Mouse (Mus musculus): Measurements from ENCODE around the gene Gm10718. TPM values are rescaled to one million over a fixed set of nuclear protein-coding genes. Genes with fewer than 3 reads are reported as not detected.
"Not testable (repeated sequence)": the region's sequence is repeated elsewhere in the genome, so short reads cannot be mapped to it uniquely, and the experiment has no call there.

Gm10718 gene
- polyA plus RNA-seq, 1 experiment, result not detected

- not testable (repeated sequence) for H3K4me3 ChIP-seq (ENCODE audit: insufficient read depth, low read depth, low read length); H3K4me1 ChIP-seq (ENCODE audit: control insufficient read depth, insufficient read depth, insufficient read length, low read length); H3K27ac ChIP-seq (replicated peaks; ENCODE audit: low read depth, low read length)
Observed at GRCm38 (mm10) chr9:3019835-3020727, 3.3 kb upstream of the Gm10718 start.

GRCm38 (mm10) chr9:3022316-3023008 is 885 bp upstream of the Gm10718 start:
- not testable (repeated sequence) for H3K4me1 ChIP-seq (ENCODE audit: control insufficient read depth, insufficient read depth, insufficient read length, low read length); H3K4me3 ChIP-seq (ENCODE audit: insufficient read depth, low read depth, low read length); H3K27ac ChIP-seq (replicated peaks; ENCODE audit: low read depth, low read length)

GRCm38 (mm10) chr9:3023985-3024648 is 770 bp downstream of the Gm10718 start:
- H3K4me3 ChIP-seq (ENCODE audit: insufficient read depth, low read depth, low read length); H3K4me1 ChIP-seq (ENCODE audit: control insufficient read depth, insufficient read depth, insufficient read length, low read length); H3K27ac ChIP-seq (replicated peaks; ENCODE audit: low read depth, low read length): not testable (repeated sequence)

- not testable (repeated sequence) for H3K4me3 ChIP-seq (ENCODE audit: insufficient read depth, low read depth, low read length); H3K4me1 ChIP-seq (ENCODE audit: control insufficient read depth, insufficient read depth, insufficient read length, low read length); H3K27ac ChIP-seq (replicated peaks; ENCODE audit: low read depth, low read length)
Observed at GRCm38 (mm10) chr9:3024912-3025467, 1.6 kb downstream of the Gm10718 start, which contains the start of gene Gm10717. Gene Gm10717 (plus strand): TSS chr9:3025417.

- not testable (repeated sequence) for H3K4me3 ChIP-seq (ENCODE audit: insufficient read depth, low read depth, low read length); H3K4me1 ChIP-seq (ENCODE audit: control insufficient read depth, insufficient read depth, insufficient read length, low read length); H3K27ac ChIP-seq (replicated peaks; ENCODE audit: low read depth, low read length)
Observed at GRCm38 (mm10) chr9:3025653-3026052, 2.3 kb downstream of the Gm10718 start.

- not testable (repeated sequence) for H3K27ac ChIP-seq (replicated peaks; ENCODE audit: low read depth, low read length); H3K4me3 ChIP-seq (ENCODE audit: insufficient read depth, low read depth, low read length); H3K4me1 ChIP-seq (ENCODE audit: control insufficient read depth, insufficient read depth, insufficient read length, low read length)
Observed at GRCm38 (mm10) chr9:3026136-3026535, 2.8 kb downstream of the Gm10718 start.

GRCm38 (mm10) chr9:3026741-3027140 is 3.4 kb downstream of the Gm10718 start:
- H3K4me1 ChIP-seq (ENCODE audit: control insufficient read depth, insufficient read depth, insufficient read length, low read length); H3K4me3 ChIP-seq (ENCODE audit: insufficient read depth, low read depth, low read length); H3K27ac ChIP-seq (replicated peaks; ENCODE audit: low read depth, low read length): not testable (repeated sequence)

- H3K4me3 ChIP-seq (ENCODE audit: insufficient read depth, low read depth, low read length); H3K27ac ChIP-seq (replicated peaks; ENCODE audit: low read depth, low read length); H3K4me1 ChIP-seq (ENCODE audit: control insufficient read depth, insufficient read depth, insufficient read length, low read length): not testable (repeated sequence)
Observed at GRCm38 (mm10) chr9:3027200-3027599, 3.9 kb downstream of the Gm10718 start.

GRCm38 (mm10) chr9:3029276-3030000 is 6.1 kb downstream of the Gm10718 start:
- not testable (repeated sequence) for H3K4me1 ChIP-seq (ENCODE audit: control insufficient read depth, insufficient read depth, insufficient read length, low read length); H3K4me3 ChIP-seq (ENCODE audit: insufficient read depth, low read depth, low read length); H3K27ac ChIP-seq (replicated peaks; ENCODE audit: low read depth, low read length)

GRCm38 (mm10) chr9:3030677-3031318 is 7.5 kb downstream of the Gm10718 start:
- H3K4me1 ChIP-seq (ENCODE audit: control insufficient read depth, insufficient read depth, insufficient read length, low read length); H3K27ac ChIP-seq (replicated peaks; ENCODE audit: low read depth, low read length); H3K4me3 ChIP-seq (ENCODE audit: insufficient read depth, low read depth, low read length): not testable (repeated sequence)

- H3K4me3 ChIP-seq (ENCODE audit: insufficient read depth, low read depth, low read length); H3K4me1 ChIP-seq (ENCODE audit: control insufficient read depth, insufficient read depth, insufficient read length, low read length); H3K27ac ChIP-seq (replicated peaks; ENCODE audit: low read depth, low read length): not testable (repeated sequence)
Observed at GRCm38 (mm10) chr9:3034299-3034698, 11.0 kb downstream of the Gm10718 start, which contains the start of gene Gm17535. Gene Gm17535 (plus strand): TSS chr9:3034599.

GRCm38 (mm10) chr9:3036577-3036976 is 13.2 kb downstream of the Gm10718 start, which contains the start of gene Gm10715:
Gene Gm10715 (plus strand): TSS chr9:3036877.
- H3K27ac ChIP-seq (replicated peaks; ENCODE audit: low read depth, low read length); H3K4me1 ChIP-seq (ENCODE audit: control insufficient read depth, insufficient read depth, insufficient read length, low read length); H3K4me3 ChIP-seq (ENCODE audit: insufficient read depth, low read depth, low read length): not testable (repeated sequence)

GRCm38 (mm10) chr9:3038161-3038560 is 14.8 kb downstream of the Gm10718 start:
- H3K4me3 ChIP-seq (ENCODE audit: insufficient read depth, low read depth, low read length); H3K4me1 ChIP-seq (ENCODE audit: control insufficient read depth, insufficient read depth, insufficient read length, low read length); H3K27ac ChIP-seq (replicated peaks; ENCODE audit: low read depth, low read length): not testable (repeated sequence)

Measured in brown adipose tissue, adult 24 weeks (tissue).